Mouse (Mus musculus) bone marrow macrophage, adult 2 months (primary cell): ENCODE data around the gene Gstk1.

Experiments used
- CTCF ChIP-seq: IDR thresholded peaks from 2 replicates; pipeline ENCODE4 v1.5.1; 2012; ENCODE audit warnings: low read depth, mild to moderate bottlenecking, low read length, moderate library complexity
- POLR2A ChIP-seq: IDR thresholded peaks from 2 replicates; pipeline ENCODE4 v1.6.1; 2012; ENCODE audit warnings: mild to moderate bottlenecking, low read depth, low read length, borderline replicate concordance

- TF ChIP-seq CTCF (no peak), POLR2A (no peak)
Observed at GRCm38 (mm10) chr6:42260430-42260829, 14.7 kb downstream of the Gstk1 start.
